Mouse (Mus musculus): ENCODE data around the gene Sowahb. TPM values are rescaled to one million over a fixed set of nuclear protein-coding genes. Genes with fewer than 3 reads are reported as not detected.
"Not testable (repeated sequence)": the region's sequence is repeated elsewhere in the genome, so short reads cannot be mapped to it uniquely, and the experiment has no call there.

Gene Sowahb
- total RNA-seq, 1 experiment from 2014 or later: not detected

DNA sequence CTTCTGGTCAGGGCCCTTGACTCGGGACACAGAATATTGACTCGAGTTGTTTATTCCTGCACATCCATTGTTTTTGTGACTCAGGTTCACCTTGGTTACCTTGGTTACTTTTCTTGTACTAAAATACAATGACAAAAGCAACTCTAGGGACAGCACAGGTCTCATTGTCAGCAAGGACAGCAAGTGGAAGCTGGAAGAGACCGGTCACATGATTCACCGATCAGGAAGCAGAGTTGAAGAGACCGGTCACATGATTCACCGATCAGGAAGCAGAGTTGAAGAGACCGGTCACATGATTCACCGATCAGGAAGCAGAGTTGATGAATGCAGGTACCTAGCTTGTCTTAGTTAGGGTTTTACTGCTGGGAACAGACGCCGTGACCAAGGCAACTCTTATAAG lies 25.6 kb downstream of the Sowahb start:
- not testable (repeated sequence) for ATAC-seq (replicated peaks; ENCODE audit: insufficient number of reproducible peaks, low FRiP score, low TSS enrichment, poor library complexity, severe bottlenecking)

DNA sequence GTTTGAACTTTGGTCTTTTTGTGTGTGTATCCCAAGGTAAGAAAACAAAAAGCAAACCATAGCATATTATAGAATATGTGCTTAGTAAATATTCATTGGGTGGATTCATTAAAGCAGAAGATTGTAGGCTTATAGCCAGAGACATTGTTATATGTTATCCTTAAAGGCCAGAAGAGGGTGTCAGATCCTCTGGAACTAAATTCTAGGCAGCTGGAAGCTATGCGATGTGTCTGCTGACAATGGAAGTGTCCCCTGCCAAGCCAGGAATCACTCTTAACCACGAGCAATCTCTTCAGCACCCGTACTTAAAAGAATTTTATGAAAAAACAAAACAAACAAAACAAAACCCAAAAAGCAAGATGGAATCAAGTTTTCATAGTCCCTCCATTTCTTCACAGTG lies 27.1 kb downstream of the Sowahb start:
- no peak for ATAC-seq (replicated peaks; ENCODE audit: insufficient number of reproducible peaks, low FRiP score, low TSS enrichment, poor library complexity, severe bottlenecking)

- ATAC-seq (replicated peaks; ENCODE audit: insufficient number of reproducible peaks, low FRiP score, low TSS enrichment, poor library complexity, severe bottlenecking): no peak
These were observed 36.6 kb downstream of the Sowahb start for GRCm38 (mm10) chr5:93008256-93008655.

DNA sequence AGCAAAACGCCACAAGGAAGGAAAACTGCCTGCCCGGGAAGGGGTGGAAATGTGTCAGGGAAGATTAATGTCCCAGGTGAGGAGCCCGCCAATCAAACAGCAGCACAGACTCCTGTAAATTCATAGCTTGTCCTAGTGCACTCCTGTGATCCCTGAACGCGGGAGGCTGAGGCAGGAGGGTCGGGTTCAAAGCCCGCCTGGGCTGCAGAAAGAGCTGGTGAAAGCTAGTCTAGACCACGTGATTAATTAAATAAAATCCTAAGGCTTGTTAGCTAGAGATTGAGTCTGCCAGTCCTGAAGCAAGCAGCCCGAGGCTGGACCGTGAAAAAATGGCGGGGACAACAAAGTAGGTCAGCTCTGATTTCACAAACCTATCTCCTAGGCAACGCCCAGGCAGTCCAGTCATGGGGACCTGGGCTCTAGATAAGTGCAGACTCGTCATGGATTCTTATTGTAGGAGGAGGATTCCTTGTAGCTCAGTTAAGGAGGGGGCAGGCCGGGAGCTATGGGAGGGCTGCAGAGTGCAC lies 38.9 kb downstream of the Sowahb start:
- no peak for ATAC-seq (replicated peaks; ENCODE audit: insufficient number of reproducible peaks, low FRiP score, low TSS enrichment, poor library complexity, severe bottlenecking)

- ATAC-seq (replicated peaks; ENCODE audit: insufficient number of reproducible peaks, low FRiP score, low TSS enrichment, poor library complexity, severe bottlenecking): no peak
These were observed 39.5 kb downstream of the Sowahb start for GRCm38 (mm10) chr5:93005229-93005814.

GRCm38 (mm10) chr5:93002615-93003014 lies 42.2 kb downstream of the Sowahb start:
- ATAC-seq (replicated peaks; ENCODE audit: insufficient number of reproducible peaks, low FRiP score, low TSS enrichment, poor library complexity, severe bottlenecking): no peak

GRCm38 (mm10) chr5:93000774-93001757 lies 43.8 kb downstream of the Sowahb start:
- ATAC-seq (replicated peaks; ENCODE audit: insufficient number of reproducible peaks, low FRiP score, low TSS enrichment, poor library complexity, severe bottlenecking): no peak

DNA sequence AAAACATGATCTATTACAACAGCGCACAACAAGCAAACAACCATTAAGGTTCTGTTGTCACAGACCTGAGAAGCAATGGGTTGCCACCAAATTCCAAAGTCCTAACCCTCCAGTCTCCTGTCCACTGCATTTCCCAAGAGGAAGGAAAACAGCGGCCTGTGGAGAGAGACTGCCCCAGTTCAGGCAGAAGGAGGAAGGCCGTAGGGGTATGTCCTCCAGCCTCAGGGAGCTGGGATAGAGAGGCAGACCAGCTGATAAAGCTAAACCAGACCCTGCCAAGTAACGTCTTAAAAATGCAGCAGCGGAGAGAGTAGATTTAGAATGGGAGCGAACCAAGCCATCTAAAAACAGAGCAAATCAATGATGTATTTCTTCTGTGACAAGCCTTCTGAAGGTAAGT lies 44.8 kb downstream of the Sowahb start:
- ATAC-seq (replicated peaks; ENCODE audit: insufficient number of reproducible peaks, low FRiP score, low TSS enrichment, poor library complexity, severe bottlenecking): no peak

DNA sequence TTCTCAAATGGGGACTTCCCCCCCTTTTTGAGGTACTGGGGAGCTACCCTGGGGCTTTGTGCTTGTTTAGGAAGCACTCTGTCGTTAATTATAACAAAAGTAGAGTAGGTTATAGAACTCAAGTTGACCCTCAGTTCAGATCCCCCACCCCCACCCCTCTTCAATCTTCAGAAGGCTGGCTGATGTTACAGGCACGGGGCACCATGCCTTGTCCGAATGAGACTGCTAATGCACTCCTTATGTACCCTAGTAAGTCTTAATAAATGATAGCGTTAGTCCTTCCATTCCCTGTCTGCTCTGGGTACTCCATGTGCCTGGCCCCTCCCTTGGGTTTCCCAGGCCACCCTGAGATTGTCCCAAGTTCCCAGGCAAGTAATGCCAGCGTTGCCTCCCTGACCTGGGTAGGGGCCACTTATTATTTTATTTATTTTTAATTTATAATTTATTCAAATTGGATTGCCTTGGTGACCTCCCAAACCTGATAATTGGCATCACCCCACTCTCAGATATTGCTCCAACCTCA lies 46.3 kb downstream of the Sowahb start:
- ATAC-seq (replicated peaks; ENCODE audit: insufficient number of reproducible peaks, low FRiP score, low TSS enrichment, poor library complexity, severe bottlenecking): no peak

- ATAC-seq (replicated peaks; ENCODE audit: insufficient number of reproducible peaks, low FRiP score, low TSS enrichment, poor library complexity, severe bottlenecking): no peak
These were observed 47.2 kb downstream of the Sowahb start for GRCm38 (mm10) chr5:92997428-92998120.

DNA sequence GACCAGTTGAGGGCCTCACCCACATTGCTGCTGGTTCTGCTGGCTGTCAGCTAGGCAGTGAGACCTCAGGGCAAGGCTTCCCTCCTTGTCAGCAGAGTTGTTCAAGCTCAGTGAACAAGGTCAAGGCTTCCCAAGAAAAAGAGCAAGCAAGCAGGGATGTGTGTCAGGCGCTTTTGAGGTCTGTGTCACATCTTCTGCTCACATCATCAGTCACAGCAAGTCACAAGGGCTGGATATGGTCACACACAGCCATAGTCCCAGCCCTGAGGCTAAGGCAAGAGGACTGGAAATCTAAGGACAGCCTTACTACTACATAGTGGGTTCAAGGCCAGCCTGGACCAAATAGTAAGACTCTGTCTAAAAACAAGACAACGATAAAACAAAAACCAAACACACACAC lies 50.0 kb downstream of the Sowahb start:
- no peak for ATAC-seq (replicated peaks; ENCODE audit: insufficient number of reproducible peaks, low FRiP score, low TSS enrichment, poor library complexity, severe bottlenecking)

DNA sequence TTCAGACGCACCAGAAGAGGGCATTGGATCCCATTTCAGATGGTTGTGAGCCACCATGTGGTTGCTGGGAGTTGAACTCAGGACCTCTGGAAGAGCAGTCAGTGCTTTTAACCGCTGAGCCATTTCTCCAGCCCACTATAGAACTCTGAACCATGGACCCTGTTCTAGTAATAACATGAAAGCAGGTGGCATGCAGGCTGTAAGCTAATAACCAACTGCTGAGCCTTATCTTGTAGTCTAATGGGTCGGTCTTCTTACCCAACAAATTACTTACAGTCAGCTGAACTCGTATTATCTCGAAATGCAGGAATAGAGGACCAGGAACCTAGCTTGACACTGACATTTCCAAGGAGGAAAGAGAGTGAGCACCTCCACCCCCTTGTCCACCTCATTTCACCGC lies 50.5 kb downstream of the Sowahb start:
- ATAC-seq (replicated peaks; ENCODE audit: insufficient number of reproducible peaks, low FRiP score, low TSS enrichment, poor library complexity, severe bottlenecking): no peak

DNA sequence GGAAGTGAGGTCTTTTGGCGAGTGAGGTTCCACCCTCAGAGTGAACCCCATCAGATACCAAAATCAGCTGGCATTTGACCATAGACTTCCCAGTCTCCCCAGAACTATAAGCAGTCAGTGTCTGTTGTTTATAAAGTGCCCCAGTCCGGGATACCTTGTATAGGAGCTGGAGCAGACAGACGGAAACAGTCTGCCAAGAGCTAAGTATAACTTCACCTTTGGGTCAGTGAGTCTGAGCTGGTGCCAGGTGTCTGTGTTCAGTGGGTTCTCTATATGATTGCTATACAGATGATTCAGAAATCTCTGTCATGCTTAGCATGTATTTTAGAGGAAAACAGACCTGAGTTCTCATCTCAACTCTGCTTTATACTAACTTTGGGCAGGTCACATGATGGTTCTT lies 52.7 kb downstream of the Sowahb start:
- no peak for ATAC-seq (replicated peaks; ENCODE audit: insufficient number of reproducible peaks, low FRiP score, low TSS enrichment, poor library complexity, severe bottlenecking)

Other genes starting within 250 kb of the Sowahb start
- 78.7 to 182 TPM (median 86.3 TPM) in 3 replicates for gene Sept11, start 48.4 kb upstream of the Sowahb start, total RNA-seq (2017)
- 90.9 to 115 TPM (median 110 TPM) in 3 replicates for gene Ccni, start 161.5 kb upstream of the Sowahb start, total RNA-seq (2017)
- gene 2010109A12Rik, start 161.5 kb upstream of the Sowahb start, total RNA-seq (2017): 0.96 to 4.9 TPM (median 2.6 TPM) in 3 replicates
- gene Ccng2, start 222.2 kb upstream of the Sowahb start, total RNA-seq (2017): 84.8 to 96.1 TPM (median 96.0 TPM) in 3 replicates

Data from monocyte, adult 5-6 weeks (primary cell).